Mouse (Mus musculus) kidney, postnatal 10 days (tissue): ENCODE measurements around the gene Hivep3.

Source experiments
- DNase-seq: peaks from one replicate; pipeline ENCODE4 v3.0.0; 2021; ENCODE audit warnings: mixed read lengths

The Hivep3 gene

GRCm38 (mm10) chr4:120027671-120028070, 294.1 kb downstream of the Hivep3 start:
- DNase-seq, result no peak

GRCm38 (mm10) chr4:120029937-120030336, 296.4 kb downstream of the Hivep3 start:
- no peak for DNase-seq

- DNase-seq, result peak; percentile 74
Measured at GRCm38 (mm10) chr4:120032320-120032983, 298.9 kb downstream of the Hivep3 start.

GRCm38 (mm10) chr4:120032984-120033355, 299.4 kb downstream of the Hivep3 start:
- DNase-seq, result no peak

- DNase-seq, result no peak
Measured at GRCm38 (mm10) chr4:120036294-120036693, 302.7 kb downstream of the Hivep3 start.

GRCm38 (mm10) chr4:120037007-120037406, 303.4 kb downstream of the Hivep3 start:
- no peak for DNase-seq

GRCm38 (mm10) chr4:120041520-120041919, 307.9 kb downstream of the Hivep3 start:
- DNase-seq, result no peak

- DNase-seq, result no peak
Measured at GRCm38 (mm10) chr4:120042480-120042879, 308.9 kb downstream of the Hivep3 start.

GRCm38 (mm10) chr4:120044612-120045011, 311.0 kb downstream of the Hivep3 start:
- DNase-seq, result no peak

GRCm38 (mm10) chr4:120045131-120045537, 311.6 kb downstream of the Hivep3 start:
- DNase-seq, result no peak

- no peak for DNase-seq
Measured at GRCm38 (mm10) chr4:120045871-120046270, 312.3 kb downstream of the Hivep3 start.

- no peak for DNase-seq
Measured at GRCm38 (mm10) chr4:120047060-120047459, 313.5 kb downstream of the Hivep3 start.

GRCm38 (mm10) chr4:120048274-120048673, 314.7 kb downstream of the Hivep3 start:
- no peak for DNase-seq

GRCm38 (mm10) chr4:120049857-120050256, 316.3 kb downstream of the Hivep3 start:
- no peak for DNase-seq

- no peak for DNase-seq
Measured at GRCm38 (mm10) chr4:120052481-120052880, 318.9 kb downstream of the Hivep3 start.

- DNase-seq, result no peak
Measured at GRCm38 (mm10) chr4:120053026-120054005, 319.7 kb downstream of the Hivep3 start.

GRCm38 (mm10) chr4:120054145-120054544, 320.6 kb downstream of the Hivep3 start:
- DNase-seq, result no peak

- no peak for DNase-seq
Measured at GRCm38 (mm10) chr4:120056451-120056850, 322.9 kb downstream of the Hivep3 start.

- no peak for DNase-seq
Measured at GRCm38 (mm10) chr4:120057529-120057928, 323.9 kb downstream of the Hivep3 start.

- DNase-seq, result no peak
Measured at GRCm38 (mm10) chr4:120058157-120058556, 324.6 kb downstream of the Hivep3 start.

GRCm38 (mm10) chr4:120058794-120059193, 325.2 kb downstream of the Hivep3 start:
- no peak for DNase-seq

- no peak for DNase-seq
Measured at GRCm38 (mm10) chr4:120061727-120062126, 328.1 kb downstream of the Hivep3 start.

GRCm38 (mm10) chr4:120062198-120062597, 328.6 kb downstream of the Hivep3 start:
- no peak for DNase-seq

GRCm38 (mm10) chr4:120062754-120063153, 329.2 kb downstream of the Hivep3 start:
- DNase-seq, result no peak
